Mouse (Mus musculus) erythroblast, embryonic 14.5 days (primary cell): ENCODE measurements around the gene Prkca. TPM values are rescaled to one million over a fixed set of nuclear protein-coding genes. Genes with fewer than 3 reads are reported as not detected.

ENCODE experiments used
- H3K27me3 ChIP-seq: 2 replicates; pipeline ENCODE4 v1.6.1; 2012; ENCODE audit warnings: inconsistent platforms; ENCODE audit not compliant: control insufficient read depth
- H3K36me3 ChIP-seq: 2 replicates; pipeline ENCODE4 v1.6.1; 2012; ENCODE audit warnings: mild to moderate bottlenecking, inconsistent platforms; ENCODE audit not compliant: control insufficient read depth
- H3K4me1 ChIP-seq: 2 replicates; pipeline ENCODE4 v1.6.1; 2012; ENCODE audit warnings: inconsistent platforms; ENCODE audit not compliant: control insufficient read depth
- H3K4me3 ChIP-seq: replicated peaks from 2 replicates; pipeline ENCODE3; 2012; ENCODE audit warnings: moderate library complexity, mild to moderate bottlenecking, inconsistent platforms
- H3K9me3 ChIP-seq: 2 replicates; pipeline ENCODE4 v1.6.1; 2012; ENCODE audit warnings: low read length, inconsistent platforms, mixed read lengths; ENCODE audit not compliant: control insufficient read depth
- GATA1 ChIP-seq: IDR thresholded peaks from 2 replicates; pipeline ENCODE4 v1.6.1; 2012; ENCODE audit warnings: low read length, inconsistent platforms, mixed read lengths
- TAL1 ChIP-seq: IDR thresholded peaks from 3 replicates; pipeline ENCODE4 v1.6.1; 2012; ENCODE audit warnings: low read length, inconsistent platforms, mixed read lengths
- polyA plus RNA-seq: library from polyadenylated mRNA; stranded (reverse); fragments of >175 nt; gene quantifications from 2 replicates; pipeline ENCODE4 v1.2.3, GENCODE M21; 2012

Gene Prkca
- polyA plus RNA-seq, 1 experiment = 0.01 TPM

DNA sequence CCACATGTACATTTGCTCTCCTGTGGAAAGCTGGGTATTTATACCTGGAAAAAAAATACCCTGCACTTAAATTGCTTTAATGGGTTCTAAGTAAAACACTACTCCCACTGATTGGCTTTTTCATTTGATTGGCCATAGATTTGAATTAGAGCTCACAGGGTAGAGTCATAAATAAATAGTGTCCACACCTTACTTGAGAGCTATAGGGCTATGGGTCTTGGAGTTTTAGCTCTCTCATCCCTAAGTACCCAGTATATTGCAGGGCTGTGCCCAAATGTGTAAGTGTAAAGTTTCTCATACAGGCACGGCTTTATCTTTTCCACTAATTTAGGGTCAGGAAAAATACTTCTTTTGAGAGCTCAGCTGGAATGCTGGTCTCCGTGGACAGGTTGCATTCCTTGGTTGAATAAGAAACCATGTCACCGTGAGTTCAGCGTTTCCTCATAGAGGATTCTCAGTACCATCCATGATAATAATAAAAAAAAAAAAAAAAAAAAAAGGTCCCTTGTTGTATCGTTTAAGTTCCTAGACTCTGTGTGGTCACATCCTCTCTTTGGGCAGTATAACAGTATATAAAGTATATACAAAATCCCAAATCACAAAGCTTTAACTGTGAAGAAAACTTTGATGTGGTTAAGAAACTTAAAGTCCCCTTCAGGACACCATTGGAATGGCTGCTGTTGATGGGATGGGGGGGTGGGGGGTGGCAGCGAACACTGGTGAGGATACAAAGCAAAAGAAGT, 82.8 kb downstream of the Prkca start:
- Histone ChIP-seq H3K4me3 (no peak overlapping the region), H3K36me3 (no peaks in the 10 kb centered on the region), H3K9me3 (no peaks in the 10 kb centered on the region), H3K4me1 (peaks cover 9% of the 10 kb centered on the region), H3K27me3 (no peaks in the 10 kb centered on the region)
- TF ChIP-seq GATA1 (no peak), TAL1 (no peak)

DNA sequence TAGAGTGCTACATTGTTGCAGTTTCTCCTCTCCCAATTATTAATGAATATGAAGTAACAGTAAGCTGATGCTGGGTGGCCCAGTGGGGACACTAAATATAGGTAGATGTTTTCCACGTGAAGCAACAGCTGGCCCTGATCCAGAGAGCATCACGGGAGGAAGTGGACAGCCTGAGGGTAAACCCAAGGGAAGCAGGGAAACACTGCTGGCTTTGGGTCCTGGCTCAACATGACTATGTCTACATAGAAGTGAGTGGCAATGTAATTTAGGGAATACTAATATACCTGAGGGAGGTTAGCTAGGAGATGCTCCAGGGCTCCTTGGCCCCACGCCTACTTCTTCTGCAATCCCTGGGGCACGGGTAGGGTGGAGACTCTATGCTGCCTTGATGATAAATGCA, 84.3 kb downstream of the Prkca start:
- TF ChIP-seq GATA1 (no peak), TAL1 (no peak)
- H3K9me3 ChIP-seq = no peaks in the 10 kb centered on the region
- no peaks in the 10 kb centered on the region for H3K27me3 ChIP-seq
- peaks cover 9% of the 10 kb centered on the region for H3K4me1 ChIP-seq
- no peaks in the 10 kb centered on the region for H3K36me3 ChIP-seq
- no peak overlapping the region for H3K4me3 ChIP-seq

DNA sequence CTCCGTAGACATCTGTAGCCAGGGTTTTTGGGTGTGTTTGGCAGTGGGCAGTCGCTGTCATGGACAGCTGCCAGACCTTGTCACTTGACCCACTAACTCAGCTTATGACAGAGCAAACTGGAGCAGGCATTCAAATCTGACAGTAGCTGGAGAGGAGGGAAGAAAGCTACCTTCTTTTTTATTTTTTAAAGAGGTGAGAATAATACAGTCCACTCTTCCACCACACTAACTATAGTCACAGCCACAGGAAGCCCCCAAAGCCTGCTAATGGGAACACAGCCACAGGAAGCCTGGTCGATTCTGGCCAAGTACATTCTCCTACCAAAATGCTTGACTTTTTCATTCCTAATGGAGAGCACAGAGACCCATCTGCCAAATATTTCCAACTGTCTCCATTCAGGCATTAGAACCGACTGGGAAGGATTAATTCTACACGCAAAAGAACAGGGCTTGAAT, 84.9 kb downstream of the Prkca start:
- no peaks in the 10 kb centered on the region for H3K36me3 ChIP-seq
- H3K9me3 ChIP-seq = no peaks in the 10 kb centered on the region
- TF ChIP-seq GATA1 (no peak), TAL1 (no peak)
- H3K27me3 ChIP-seq = no peaks in the 10 kb centered on the region
- no peak overlapping the region for H3K4me3 ChIP-seq
- H3K4me1 ChIP-seq = peaks cover 7% of the 10 kb centered on the region

DNA sequence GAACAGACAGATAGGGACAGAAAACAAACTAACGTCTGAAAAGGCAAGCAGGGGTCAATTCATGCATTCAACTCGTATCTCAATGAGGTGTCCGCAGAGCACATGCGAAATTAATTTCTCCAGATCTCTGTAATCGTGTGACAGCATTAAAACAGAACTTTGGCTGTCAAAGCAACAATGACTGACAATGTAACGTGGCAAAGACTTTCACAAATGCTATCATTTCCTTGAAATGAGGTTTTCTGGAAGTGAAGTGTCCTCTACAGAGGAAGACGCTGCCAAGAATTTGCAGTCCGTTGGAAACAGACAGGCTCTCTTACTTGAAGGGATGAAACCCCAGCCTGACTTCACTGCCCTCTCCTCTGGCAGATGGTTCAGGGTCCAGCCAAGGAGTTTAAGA, 85.8 kb downstream of the Prkca start:
- no peaks in the 10 kb centered on the region for H3K9me3 ChIP-seq
- no peak overlapping the region for H3K4me3 ChIP-seq
- H3K4me1 ChIP-seq = no peaks in the 10 kb centered on the region; the same call in none of the 2 replicates
- no peaks in the 10 kb centered on the region for H3K27me3 ChIP-seq
- no peak for TF ChIP-seq TAL1
- TF ChIP-seq GATA1 = no peak
- no peaks in the 10 kb centered on the region for H3K36me3 ChIP-seq

DNA sequence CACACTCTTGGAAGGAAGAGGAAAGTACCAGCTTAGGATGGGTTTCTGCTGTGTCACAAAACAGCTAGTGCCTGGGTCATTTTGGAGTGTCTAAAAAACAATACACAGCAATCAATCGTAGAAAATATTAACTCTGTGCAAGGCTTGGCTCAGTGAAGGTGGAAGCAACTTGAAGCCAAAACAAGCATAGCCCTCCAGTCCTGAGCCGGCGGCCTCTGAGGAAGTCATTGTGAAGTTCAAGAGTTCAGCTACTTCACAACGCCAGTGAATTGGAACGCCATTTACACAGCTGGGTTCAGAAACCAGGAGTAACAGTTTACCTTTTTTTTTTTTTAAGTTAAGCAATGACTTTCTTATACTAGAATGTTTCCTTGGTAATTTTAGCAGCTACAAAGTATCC, 89.0 kb downstream of the Prkca start:
- H3K36me3 ChIP-seq = no peaks in the 10 kb centered on the region
- no peaks in the 10 kb centered on the region for H3K9me3 ChIP-seq

DNA sequence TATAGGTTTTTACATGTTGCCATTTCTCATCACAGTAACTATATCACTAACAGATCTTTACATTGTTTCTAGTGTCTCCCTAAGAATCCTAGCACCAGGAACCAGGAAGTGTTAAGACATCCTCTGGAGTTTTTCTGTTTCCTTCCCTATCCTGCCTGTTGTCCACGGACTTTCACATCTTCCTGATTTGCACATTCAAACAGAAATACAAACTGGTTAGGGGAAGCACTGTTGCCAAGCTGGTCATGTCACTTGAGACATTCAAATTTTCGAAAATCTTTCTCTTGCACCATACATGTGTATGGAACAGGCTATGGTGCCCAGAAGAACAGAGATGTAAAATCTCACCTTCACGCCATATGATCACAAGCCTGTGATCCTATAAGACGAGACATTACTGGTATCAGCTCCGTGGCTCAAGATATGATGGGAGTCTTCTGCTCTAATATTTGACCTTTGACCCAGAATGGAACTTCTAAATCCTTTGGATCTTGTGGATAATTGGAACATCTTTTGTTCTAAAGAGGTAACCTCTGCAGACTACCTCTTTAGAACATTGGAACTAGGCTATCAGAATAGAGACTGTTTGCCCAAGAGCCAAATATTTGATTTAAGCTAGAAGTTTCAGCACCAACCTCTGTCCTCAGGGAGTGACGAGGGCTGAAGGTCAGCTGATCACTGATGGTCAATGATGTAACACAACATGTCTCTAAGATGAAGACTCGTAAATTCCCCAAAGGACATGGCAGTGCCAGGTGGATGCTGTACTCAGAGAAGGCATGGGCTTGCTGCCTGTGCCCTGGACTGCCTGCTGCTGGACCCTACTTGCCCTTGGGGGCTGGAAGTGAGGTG, 91.6 kb downstream of the Prkca start:
- H3K36me3 ChIP-seq = no peaks in the 10 kb centered on the region
- H3K4me1 ChIP-seq = peaks cover 8% of the 10 kb centered on the region
- no peak overlapping the region for H3K4me3 ChIP-seq
- TF ChIP-seq TAL1 = no peak
- TF ChIP-seq GATA1 = no peak
- peaks cover 6% of the 10 kb centered on the region; the same call in 1 of the 2 replicates for H3K27me3 ChIP-seq
- no peaks in the 10 kb centered on the region for H3K9me3 ChIP-seq

More for the DNA sequence above, 89.0 kb downstream of the Prkca start:
- no peak overlapping the region for H3K4me3 ChIP-seq
- H3K27me3 ChIP-seq = peaks cover 5% of the 10 kb centered on the region; the same call in 1 of the 2 replicates
- TF ChIP-seq TAL1 (no peak), GATA1 (no peak)
- no peaks in the 10 kb centered on the region; the same call in 1 of the 2 replicates for H3K4me1 ChIP-seq

DNA sequence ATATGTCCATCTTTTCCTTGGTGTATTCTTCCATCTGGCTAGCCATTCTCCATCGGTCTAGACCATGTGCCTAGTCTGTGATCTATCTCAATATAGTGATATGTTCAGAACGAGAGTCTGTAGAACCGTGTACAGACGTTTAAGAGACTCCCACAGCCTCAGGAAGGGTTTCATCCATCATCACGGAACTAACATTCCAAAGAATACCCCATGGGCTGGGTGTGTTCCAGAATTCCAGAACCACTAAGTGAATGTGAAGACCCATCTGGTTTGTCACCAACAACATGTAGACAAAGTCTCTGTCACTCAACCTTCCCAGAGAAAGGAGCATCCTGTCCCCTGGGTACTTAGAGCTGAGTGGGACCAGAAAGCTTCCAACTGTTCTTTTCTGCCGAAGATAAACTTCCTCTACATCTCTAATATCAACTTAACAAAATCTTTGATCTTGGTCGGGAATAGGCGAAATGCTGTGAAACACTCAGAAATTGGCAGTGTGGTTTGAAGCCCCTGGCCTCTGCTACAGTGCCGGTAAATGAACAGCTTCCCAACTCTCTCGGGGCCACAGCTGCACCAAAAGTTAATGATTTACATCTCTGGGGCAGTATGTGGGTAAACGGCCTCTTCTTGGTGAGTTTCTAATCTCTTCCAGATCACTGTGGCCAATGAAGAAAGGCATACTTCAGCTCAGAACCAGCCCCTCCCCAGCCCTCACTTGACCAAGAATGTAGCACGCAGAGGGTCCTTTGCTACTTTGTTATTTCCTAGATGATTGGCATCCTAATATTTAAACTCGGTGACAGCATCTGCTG, 92.7 kb downstream of the Prkca start:
- H3K27me3 ChIP-seq = peaks cover 6% of the 10 kb centered on the region; the same call in 1 of the 2 replicates
- no peaks in the 10 kb centered on the region for H3K9me3 ChIP-seq
- TF ChIP-seq GATA1 (no peak), TAL1 (no peak)
- H3K4me1 ChIP-seq = peaks cover 14% of the 10 kb centered on the region
- no peaks in the 10 kb centered on the region for H3K36me3 ChIP-seq
- H3K4me3 ChIP-seq = no peak overlapping the region

DNA sequence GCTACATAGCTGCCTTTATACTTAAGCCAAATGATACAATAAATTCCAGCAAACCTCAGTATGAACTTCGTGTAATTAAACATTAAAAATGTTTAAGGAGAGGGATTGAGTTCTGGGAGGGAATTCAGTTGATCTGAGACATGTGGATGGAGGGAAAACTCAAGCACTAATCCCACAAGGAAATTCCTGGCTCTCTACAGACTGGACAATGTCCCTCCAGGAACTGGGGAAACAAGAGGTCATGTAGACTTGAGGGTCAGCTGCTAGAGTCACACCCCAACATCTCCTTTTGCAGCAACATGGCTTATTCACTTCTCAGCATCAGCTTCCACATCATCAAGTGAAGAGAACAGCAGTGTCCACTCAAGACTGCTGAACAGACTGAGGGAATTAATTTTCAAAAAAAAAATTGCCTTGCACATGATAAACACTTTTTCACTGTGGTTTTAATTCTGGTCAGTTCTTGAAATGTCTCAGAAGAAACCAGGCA, 93.5 kb downstream of the Prkca start:
- TF ChIP-seq TAL1 = no peak
- TF ChIP-seq GATA1 = no peak

More for the DNA sequence above, 93.5 kb downstream of the Prkca start:
- H3K27me3 ChIP-seq = peaks cover 6% of the 10 kb centered on the region; the same call in 1 of the 2 replicates
- no peak overlapping the region for H3K4me3 ChIP-seq
- H3K36me3 ChIP-seq = no peaks in the 10 kb centered on the region
- H3K4me1 ChIP-seq = peaks cover 18% of the 10 kb centered on the region
- H3K9me3 ChIP-seq = no peaks in the 10 kb centered on the region
